Mouse (Mus musculus) heart, postnatal 10 days (tissue): ENCODE results near the gene Hsf4. TPM values are rescaled to one million over a fixed set of nuclear protein-coding genes. Genes with fewer than 3 reads are reported as not detected.

Experiments used
- DNase-seq, 2 experiments: peaks; one replicate each; pipeline ENCODE4 v3.0.0; 2021
- intact Hi-C: fragments of 180-260 bp; cut with DNase I; formaldehyde crosslinking; loops from one replicate; pipeline ENCODE4 v1.15.1; 2025
- total RNA-seq, 2 experiments: library from RNA; stranded (reverse); gene quantifications; 2 replicates each; pipeline ENCODE4 v1.2.3; 2021

Hsf4 gene
- total RNA-seq, 2 experiments from 2014 or later, result 0.84 to 0.94 TPM

- peak in 1 of 2 experiments; percentile 12 for DNase-seq
- intact Hi-C loops, result loop anchor here (2.0 kb wide), 1 partner anchor 26 kb away; no protein-coding TSS in a partner anchor
Observed at GRCm38 (mm10) chr8:105298351-105299252, 29.0 kb downstream of the Hsf4 start.

GRCm38 (mm10) chr8:105299962-105300361 lies 30.4 kb downstream of the Hsf4 start:
- DNase-seq, result no peak
- intact Hi-C loops, result loop anchor here (2.0 kb wide), 1 partner anchor 25 kb away; no protein-coding TSS in a partner anchor

GRCm38 (mm10) chr8:105303396-105303795 lies 33.8 kb downstream of the Hsf4 start:
- no peak for DNase-seq
- intact Hi-C loops, result no loop called here

GRCm38 (mm10) chr8:105303874-105304273 lies 34.3 kb downstream of the Hsf4 start:
- DNase-seq, result no peak
- intact Hi-C loops, result no loop called here

- intact Hi-C loops, result no loop called here
- DNase-seq, result no peak
Observed at GRCm38 (mm10) chr8:105304325-105305210, 35.0 kb downstream of the Hsf4 start.

DNA sequence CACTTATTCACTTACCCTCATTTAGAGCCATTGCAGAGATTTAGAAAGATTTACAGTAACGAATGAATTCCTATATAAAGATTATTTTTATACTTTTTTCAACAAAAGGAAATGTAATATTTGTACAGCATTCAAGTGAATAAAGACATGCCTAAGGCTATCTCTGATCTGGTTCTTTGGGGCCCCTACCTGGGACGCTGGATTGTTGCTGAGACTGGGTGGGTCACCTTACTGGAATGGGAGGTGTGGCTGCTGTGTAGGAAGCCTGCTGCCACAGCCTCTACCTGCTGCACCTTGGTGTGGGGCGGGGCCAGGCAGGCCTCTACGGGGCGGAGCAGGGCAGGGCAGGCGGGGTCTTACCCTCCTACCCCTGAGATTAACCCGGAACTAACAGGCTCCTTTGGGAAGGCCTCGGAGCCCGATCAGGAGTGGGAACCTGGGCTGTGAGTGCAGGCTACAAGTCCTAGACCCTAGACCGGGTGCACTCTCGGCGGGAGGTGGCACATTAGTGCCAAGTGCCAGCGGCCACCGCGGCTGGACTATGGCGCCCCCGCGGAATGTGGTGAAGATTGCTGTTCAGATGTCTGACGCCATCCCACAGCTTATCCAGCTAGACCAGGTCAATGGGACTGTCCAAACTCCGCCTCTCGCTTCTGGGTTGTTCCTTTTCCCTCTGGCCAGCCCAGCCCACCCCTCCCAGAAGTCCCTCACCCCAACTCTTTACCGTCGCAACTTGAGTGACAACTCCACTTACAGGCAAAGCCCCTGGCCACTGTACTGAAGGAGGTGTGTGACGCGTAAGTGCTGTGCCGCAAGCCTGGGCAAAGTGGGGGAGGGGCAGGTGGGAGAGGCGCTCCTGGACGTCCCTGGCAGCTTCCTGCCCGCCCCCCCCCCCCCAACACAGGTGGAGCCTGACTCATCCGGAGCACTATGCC lies 35.9 kb downstream of the Hsf4 start, which contains the start of gene Elmo3:
Gene Elmo3, plus strand, starts transcription at position 391 of the 935 bp plus-strand sequence.
- intact Hi-C loops, result no loop called here
- peak; percentile 59 to 62 for DNase-seq

DNA sequence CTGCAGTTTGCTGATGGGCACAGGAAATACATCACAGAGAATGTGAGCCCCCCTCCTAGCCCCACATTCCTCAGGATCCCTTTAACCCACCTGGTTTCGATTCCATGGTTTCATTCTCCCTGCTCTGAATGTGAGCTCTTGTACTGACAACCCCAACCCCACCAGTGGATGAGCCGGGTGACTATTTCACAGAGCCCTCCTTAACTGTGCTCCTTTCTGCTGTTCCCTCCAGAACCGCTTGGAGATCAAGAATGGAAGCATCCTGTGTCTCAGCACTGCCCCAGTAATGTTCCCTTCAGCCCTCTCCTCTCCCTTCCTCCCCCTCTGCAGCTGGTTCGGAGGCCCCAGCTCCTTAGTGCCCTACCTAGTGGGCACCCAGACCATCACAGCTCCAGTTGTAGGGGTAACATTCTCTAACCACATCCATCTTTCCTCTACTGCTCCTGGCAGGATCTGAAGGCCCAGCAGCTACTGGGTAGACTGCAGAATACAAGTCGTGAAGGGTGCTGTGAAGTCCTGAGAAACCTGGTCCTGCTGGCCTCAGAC lies 36.6 kb downstream of the Hsf4 start:
- DNase-seq, result no peak
- intact Hi-C loops, result no loop called here

DNA sequence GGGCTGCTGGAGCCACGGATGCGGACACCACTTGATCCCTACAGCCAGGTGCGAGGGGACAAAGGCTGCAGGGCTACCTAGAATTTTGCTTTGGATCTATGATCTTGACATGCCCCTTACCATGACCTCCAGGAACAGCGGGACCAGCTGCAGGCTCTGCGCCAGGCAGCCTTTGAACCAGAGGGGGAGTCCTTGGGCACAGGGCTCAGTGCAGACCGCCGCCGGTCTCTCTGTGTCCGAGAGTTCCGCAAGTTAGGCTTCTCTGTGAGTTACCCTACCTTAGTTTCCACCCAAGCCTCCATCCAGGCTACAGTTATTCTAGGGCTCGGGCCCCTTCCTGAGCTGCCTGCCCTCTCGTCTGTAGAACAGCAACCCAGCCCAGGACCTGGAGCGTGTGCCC lies 38.1 kb downstream of the Hsf4 start:
- no peak for DNase-seq
- intact Hi-C loops, result no loop called here

- intact Hi-C loops, result no loop called here
Observed at GRCm38 (mm10) chr8:105308428-105308827, 38.8 kb downstream of the Hsf4 start.

DNA sequence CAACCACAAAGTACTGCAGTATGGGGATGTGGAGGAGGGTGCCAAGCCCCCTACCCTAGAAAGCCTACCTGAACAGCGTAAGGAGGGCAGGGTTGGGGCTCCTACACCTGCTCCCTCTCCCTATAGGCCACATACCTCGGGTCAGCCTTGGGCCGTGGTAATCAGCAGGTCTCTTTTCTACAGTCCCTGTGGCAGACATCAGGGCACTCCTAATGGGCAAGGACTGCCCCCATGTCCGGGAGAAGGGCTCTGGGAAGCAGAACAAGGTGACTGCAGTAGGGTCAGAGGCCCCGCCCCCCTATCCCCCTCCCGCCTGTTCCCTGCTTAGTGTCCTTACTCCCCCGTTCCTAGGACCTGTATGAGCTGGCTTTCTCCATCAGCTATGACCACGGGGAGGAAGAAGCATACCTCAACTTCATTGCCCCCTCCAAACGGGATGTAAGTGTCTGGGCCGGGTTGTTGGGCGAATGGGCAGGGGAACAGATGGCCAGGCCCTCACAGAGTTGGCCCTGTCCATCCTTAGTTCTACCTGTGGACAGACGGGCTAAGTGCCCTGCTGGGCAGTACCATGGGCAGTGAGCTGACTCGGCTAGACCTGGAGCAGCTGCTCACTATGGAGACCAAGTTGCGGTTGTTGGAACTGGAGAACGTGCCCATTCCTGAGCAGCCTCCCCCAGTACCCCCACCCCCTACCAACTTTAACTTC lies 39.7 kb downstream of the Hsf4 start:
- intact Hi-C loops, result no loop called here
- DNase-seq, result no peak

More at GRCm38 (mm10) chr8:105308428-105308827, 38.8 kb downstream of the Hsf4 start:
- DNase-seq, result no peak

DNA sequence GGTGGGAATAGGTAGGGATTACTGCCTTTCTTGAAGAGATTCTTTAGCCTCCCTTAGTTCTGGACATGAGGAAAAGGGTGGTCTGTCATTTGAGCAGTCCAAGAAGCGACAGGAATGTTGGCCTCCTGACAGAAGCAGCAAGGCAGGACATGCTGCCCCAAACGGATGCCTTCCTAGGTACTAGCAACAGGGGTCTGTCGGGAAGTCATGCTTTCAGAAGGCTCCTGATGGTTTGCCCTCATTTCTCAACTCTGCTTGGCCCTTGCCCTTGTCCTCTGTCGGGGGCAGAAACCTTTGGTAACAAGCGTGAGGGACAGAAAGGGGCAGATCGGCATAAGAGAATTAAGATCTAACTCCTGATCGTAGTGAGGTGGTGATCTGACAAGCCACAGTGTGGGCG lies 40.5 kb downstream of the Hsf4 start:
- intact Hi-C loops, result no loop called here
- no peak for DNase-seq

DNA sequence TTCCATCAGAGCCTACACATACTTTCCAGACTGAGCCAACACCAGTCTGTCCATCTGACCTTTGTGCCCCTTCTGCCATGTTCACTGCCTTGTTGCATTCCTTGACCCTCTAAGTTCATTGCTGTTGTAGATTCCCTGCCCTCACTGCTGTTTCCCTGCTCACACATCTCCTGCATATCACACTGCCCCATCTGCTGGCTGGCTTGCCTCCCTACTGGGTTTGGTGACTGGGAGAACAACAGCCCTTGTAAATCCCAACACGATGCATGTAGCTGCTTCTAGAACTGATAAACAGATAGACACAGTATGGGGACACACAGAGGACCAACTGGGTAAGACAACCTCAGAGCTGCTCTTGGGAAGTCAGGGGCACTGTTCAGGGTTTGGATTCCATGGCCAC lies 42.1 kb downstream of the Hsf4 start:
- intact Hi-C loops, result no loop called here
- DNase-seq, result no peak

DNA sequence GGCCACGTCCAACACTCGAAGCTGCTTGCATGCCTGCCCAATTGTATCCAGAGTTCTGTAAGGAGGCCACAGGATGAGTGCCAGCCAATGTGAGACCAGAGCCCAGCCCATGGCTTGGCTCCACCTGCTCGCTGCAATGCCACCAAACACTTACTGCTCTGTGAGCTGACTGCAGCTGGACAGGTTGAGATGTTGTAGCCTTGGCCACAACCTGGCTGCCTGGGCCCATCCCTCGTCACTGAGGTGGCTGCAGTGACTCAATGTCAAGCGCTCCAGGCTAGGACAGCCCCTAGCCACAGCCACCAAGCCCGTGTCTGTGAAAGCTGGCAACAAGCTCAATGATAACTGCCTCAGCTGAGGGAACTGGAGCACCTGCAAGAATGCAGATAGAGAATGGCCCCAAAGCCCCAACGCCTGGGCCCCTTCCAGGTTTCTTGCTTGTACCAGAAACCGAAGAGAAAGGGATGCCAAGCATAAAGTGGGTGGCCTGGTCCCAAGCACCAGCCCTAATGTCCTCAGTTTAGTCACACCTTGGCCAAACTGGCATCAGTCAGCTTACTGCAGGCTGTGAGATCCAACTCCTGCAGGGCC lies 43.4 kb downstream of the Hsf4 start:
- peak; percentile 51 to 54 for DNase-seq
- intact Hi-C loops, result no loop called here

DNA sequence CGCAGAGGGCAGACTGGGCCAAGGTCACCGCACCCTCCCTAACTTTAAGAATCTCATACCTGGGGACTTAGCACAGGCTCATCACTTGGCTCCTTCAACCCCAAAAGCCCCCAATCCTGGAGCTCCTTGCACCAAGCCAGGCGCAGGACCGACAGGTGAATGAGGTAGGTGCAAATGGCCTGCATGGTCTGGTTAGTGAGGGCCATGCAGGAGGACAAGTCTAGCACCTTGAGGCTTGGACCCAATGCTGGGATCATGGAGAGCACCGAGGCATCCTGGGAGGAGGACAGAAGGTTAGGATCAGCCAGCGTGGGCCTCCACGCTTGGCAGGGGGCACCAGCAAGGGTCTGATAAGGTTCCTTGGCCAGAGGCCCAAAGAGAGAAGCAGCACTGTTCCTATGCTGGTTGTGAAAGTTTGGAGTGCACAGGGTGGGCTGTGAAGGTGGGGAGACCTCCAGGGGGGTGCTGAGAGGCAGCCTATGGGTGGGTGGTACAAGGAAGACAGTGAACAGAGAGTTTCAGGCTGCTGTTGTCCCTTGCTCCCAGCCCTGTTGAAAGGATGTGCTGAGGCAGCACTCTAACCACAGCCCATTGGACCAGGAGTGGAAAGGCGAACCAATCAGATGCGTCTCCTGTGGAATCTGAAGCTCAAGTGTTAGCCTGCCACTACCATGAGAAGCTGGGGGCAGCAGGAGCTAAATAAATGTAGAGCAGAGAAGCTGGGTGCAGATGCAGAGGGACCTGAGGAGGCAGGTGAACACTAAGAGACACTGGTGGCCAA lies 44.2 kb downstream of the Hsf4 start:
- intact Hi-C loops, result no loop called here
- no peak for DNase-seq

GRCm38 (mm10) chr8:105315073-105315769 lies 45.6 kb downstream of the Hsf4 start:
- no peak for DNase-seq
- intact Hi-C loops, result no loop called here

GRCm38 (mm10) chr8:105317941-105318340 lies 48.3 kb downstream of the Hsf4 start:
- intact Hi-C loops, result no loop called here
- no peak for DNase-seq

DNA sequence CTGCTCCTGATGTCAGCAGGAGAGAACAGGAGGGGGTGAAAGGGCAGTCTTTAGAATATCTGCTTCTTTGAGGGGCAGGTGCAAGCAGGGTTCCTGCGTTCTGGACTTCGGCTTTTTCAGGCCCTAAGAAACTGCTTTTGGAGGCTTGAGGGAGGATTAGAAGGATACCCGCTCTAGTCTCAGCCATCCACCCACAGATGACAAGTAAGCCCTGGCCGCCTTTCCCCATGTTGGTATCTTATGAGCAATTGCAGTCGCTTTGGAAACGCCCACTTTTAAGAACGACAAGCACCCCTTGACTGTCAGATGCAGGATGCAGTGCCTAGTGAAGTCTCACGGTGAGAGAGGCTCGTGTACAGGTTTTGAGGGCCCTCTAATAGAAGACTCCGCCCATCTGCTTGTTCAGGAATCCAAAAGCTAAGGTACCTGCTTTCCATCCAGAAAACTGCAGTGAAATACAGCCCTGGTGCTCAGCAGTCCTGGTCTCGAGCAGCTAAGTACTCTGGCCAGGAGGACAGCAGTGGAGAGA lies 49.1 kb downstream of the Hsf4 start:
- intact Hi-C loops, result no loop called here
- no peak for DNase-seq
